9 mouse cellular contexts compared by ENCODE assay signal in the genomic region with DNA sequence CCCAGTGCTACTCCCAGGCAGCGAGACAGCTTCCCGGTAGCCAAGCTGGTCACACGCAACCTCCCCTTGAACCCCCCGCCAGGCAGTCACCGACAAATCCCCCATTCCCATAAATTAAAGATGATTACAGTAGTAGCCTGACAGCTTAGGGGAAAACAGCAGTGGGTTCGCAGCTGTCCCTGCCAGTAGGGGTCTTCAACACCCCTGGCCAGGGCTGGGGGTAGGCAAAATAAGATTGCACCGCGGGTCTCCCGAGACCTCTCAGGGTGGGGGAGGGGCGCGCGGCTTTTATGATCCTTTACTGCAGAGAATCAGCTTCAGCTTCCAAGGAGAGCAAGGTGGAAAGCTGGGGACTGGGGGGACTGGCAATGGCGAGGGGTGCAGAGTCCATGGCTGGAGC. TPM values are rescaled to one million over a fixed set of nuclear protein-coding genes. Genes with fewer than 3 reads are reported as not detected.
DNase-seq lines count a peak whose midpoint lies in the region; ATAC-seq and TF ChIP-seq lines count a peak whose summit lies in the region.
"Had no signal": no experiment of that assay in that cellular context is flagged by ENCODE, and none has a peak within 500 bp of the region (broad histone marks: within the 10 kb centered on the region; RNA-seq: fewer than 3 reads in every experiment).

No protein-coding gene starts in this region.

- TF ChIP-seq POLR2A in kidney, adult 2 months (IDR thresholded peaks at IDR 0.05; ENCODE audit: low read depth, low read length), result no peak

- H3K9me3 ChIP-seq in kidney, embryonic 14.5 days (ENCODE audit: control insufficient read depth, low read length), result no peaks in the 10 kb centered on the region
- no peaks in the 10 kb centered on the region for H3K9me3 ChIP-seq in embryonic facial prominence, embryonic 12.5 days
- no peaks in the 10 kb centered on the region for H3K9me3 ChIP-seq in hindbrain, embryonic 14.5 days (ENCODE audit: control insufficient read depth, low read length)
- no peaks in the 10 kb centered on the region for H3K9me3 ChIP-seq in midbrain, postnatal 0 days (ENCODE audit: low read length)

- ATAC-seq in kidney, embryonic 14.5 days (ENCODE audit: low FRiP score, low TSS enrichment), result no peak
- ATAC-seq in embryonic facial prominence, embryonic 12.5 days (ENCODE audit: insufficient number of reproducible peaks, insufficient read depth, low FRiP score, low TSS enrichment), result no peak
- no peak for ATAC-seq in hindbrain, embryonic 14.5 days (ENCODE audit: low FRiP score)
- no peak for ATAC-seq in midbrain, postnatal 0 days (ENCODE audit: low FRiP score)

- TF ChIP-seq CTCF in kidney, adult 2 months (conservative IDR thresholded peaks at IDR 0.05; ENCODE audit: insufficient read depth, insufficient read length, low read depth, low read length), result no peak
- no peak for TF ChIP-seq CTCF in midbrain, postnatal 0 days (IDR thresholded peaks at IDR 0.05)

- DNase-seq in kidney, adult 2 months, result no peak
- DNase-seq in hindbrain, embryonic 14.5 days (ENCODE audit: low spot score), result peak; percentile 41
- no peak for DNase-seq in midbrain, postnatal 0 days (ENCODE audit: low spot score)
- DNase-seq in spleen, postnatal 36 days (ENCODE audit: low spot score in 2 of 2), result no peak
- no peak for DNase-seq in thymus, postnatal 25 days
- no peak for DNase-seq in thymus, postnatal 14 days

- H3K27ac ChIP-seq in kidney, embryonic 14.5 days (ENCODE audit: low read depth, low read length), result no peak overlapping the region
- no peak overlapping the region for H3K27ac ChIP-seq in kidney, adult 2 months (ENCODE audit: insufficient read depth, low read depth, low read length)
- H3K27ac ChIP-seq in embryonic facial prominence, embryonic 12.5 days, result 0 out of 2 replicates have a peak overlapping the region, but pooled peaks have one; percentile 13
- no peak overlapping the region for H3K27ac ChIP-seq in hindbrain, embryonic 14.5 days
- H3K27ac ChIP-seq in midbrain, postnatal 0 days (ENCODE audit: low read depth, low read length), result no peak overlapping the region
- H3K27ac ChIP-seq: liver, embryonic 14.5 days had no signal

- peaks cover 58% of the 10 kb centered on the region for H3K4me1 ChIP-seq in kidney, embryonic 14.5 days (ENCODE audit: control insufficient read depth, insufficient read depth, low read length)
- H3K4me1 ChIP-seq in kidney, adult 2 months (ENCODE audit: control insufficient read depth, insufficient read depth, low read length), result no peaks in the 10 kb centered on the region
- H3K4me1 ChIP-seq in embryonic facial prominence, embryonic 12.5 days, result peaks cover 52% of the 10 kb centered on the region
- peaks cover 19% of the 10 kb centered on the region for H3K4me1 ChIP-seq in hindbrain, embryonic 14.5 days (replicated peaks; ENCODE audit: control insufficient read depth, insufficient read depth, low read length)
- H3K4me1 ChIP-seq in midbrain, postnatal 0 days (ENCODE audit: insufficient read depth, low read length), result peaks cover 7% of the 10 kb centered on the region; the same call in 1 of the 2 replicates

- peak overlapping the region; percentile 38 for H3K4me2 ChIP-seq in kidney, embryonic 14.5 days (replicated peaks; ENCODE audit: low read depth, low read length)
- peak overlapping the region; percentile 49 for H3K4me2 ChIP-seq in embryonic facial prominence, embryonic 12.5 days (replicated peaks)
- H3K4me2 ChIP-seq in hindbrain, embryonic 14.5 days (replicated peaks), result peak overlapping the region; percentile 48
- peak overlapping the region; percentile 46 for H3K4me2 ChIP-seq in midbrain, postnatal 0 days (ENCODE audit: low read depth, low read length, poor library complexity, severe bottlenecking)

- H3K27me3 ChIP-seq in kidney, embryonic 14.5 days (ENCODE audit: control insufficient read depth, insufficient read depth, low read length), result peaks cover 8% of the 10 kb centered on the region
- no peaks in the 10 kb centered on the region; the same call in 1 of the 2 replicates for H3K27me3 ChIP-seq in kidney, adult 2 months (replicated peaks; ENCODE audit: control insufficient read depth, insufficient read depth, low read length)
- H3K27me3 ChIP-seq in embryonic facial prominence, embryonic 12.5 days, result 0 out of 2 replicates have a peak, but pooled peaks cover 22% of the 10 kb centered on the region
- 0 out of 2 replicates have a peak, but pooled peaks cover 9% of the 10 kb centered on the region for H3K27me3 ChIP-seq in hindbrain, embryonic 14.5 days (ENCODE audit: control insufficient read depth, insufficient read depth, low read length)
- H3K27me3 ChIP-seq in midbrain, postnatal 0 days (ENCODE audit: insufficient read depth, low read length), result peaks cover 4% of the 10 kb centered on the region; the same call in 1 of the 2 replicates

- H3K9ac ChIP-seq in kidney, embryonic 14.5 days (ENCODE audit: low read depth, low read length), result peak overlapping the region; percentile 32; the same call in 1 of the 2 replicates
- H3K9ac ChIP-seq in embryonic facial prominence, embryonic 12.5 days, result peak overlapping the region; percentile 16; the same call in 1 of the 2 replicates
- peak overlapping the region; percentile 45; the same call in 1 of the 2 replicates for H3K9ac ChIP-seq in hindbrain, embryonic 14.5 days
- H3K9ac ChIP-seq in midbrain, postnatal 0 days (replicated peaks; ENCODE audit: low read length, poor library complexity, severe bottlenecking), result peak overlapping the region; percentile 50; the same call in 1 of the 2 replicates
- H3K9ac ChIP-seq: liver, embryonic 14.5 days had no signal

- peak overlapping the region; percentile 23 for H3K4me3 ChIP-seq in kidney, embryonic 14.5 days (ENCODE audit: low read length)
- H3K4me3 ChIP-seq in kidney, adult 2 months (ENCODE audit: insufficient read depth, low read depth, low read length), result no peak overlapping the region
- H3K4me3 ChIP-seq in embryonic facial prominence, embryonic 12.5 days, result peak overlapping the region; percentile 18; the same call in 1 of the 2 replicates
- H3K4me3 ChIP-seq in hindbrain, embryonic 14.5 days (replicated peaks; ENCODE audit: low read length), result peak overlapping the region; percentile 10; the same call in 1 of the 2 replicates
- H3K4me3 ChIP-seq in midbrain, postnatal 0 days (ENCODE audit: low read depth, low read length), result 0 out of 2 replicates have a peak overlapping the region, but pooled peaks have one; percentile 8

- no peaks in the 10 kb centered on the region for H3K36me3 ChIP-seq in kidney, embryonic 14.5 days (ENCODE audit: control insufficient read depth, insufficient read depth, low read length)
- H3K36me3 ChIP-seq in kidney, adult 2 months (ENCODE audit: control insufficient read depth, insufficient read depth, low read length), result no peaks in the 10 kb centered on the region
- H3K36me3 ChIP-seq in embryonic facial prominence, embryonic 12.5 days, result no peaks in the 10 kb centered on the region
- H3K36me3 ChIP-seq in hindbrain, embryonic 14.5 days (replicated peaks; ENCODE audit: control insufficient read depth, insufficient read depth), result no peaks in the 10 kb centered on the region
- no peaks in the 10 kb centered on the region for H3K36me3 ChIP-seq in midbrain, postnatal 0 days (ENCODE audit: insufficient read depth, low read length)

- 2% methylated on average over 13 of the region's 13 CpGs for WGBS in kidney, embryonic 14.5 days
- WGBS in kidney, adult 2 months, result 11% methylated on average over 13 of the region's 13 CpGs
- WGBS in embryonic facial prominence, embryonic 12.5 days, result 3% methylated on average over 13 of the region's 13 CpGs
- 4% methylated on average over 13 of the region's 13 CpGs for WGBS in hindbrain, embryonic 14.5 days
- under 1% methylated on average over 13 of the region's 13 CpGs for WGBS in midbrain, postnatal 0 days

RNA-seq across cellular contexts. Expression of a gene that starts 4.4 kb away (rescaled TPM):
- 12.7 and 15.6 TPM in 2 replicates for polyA plus RNA-seq in kidney, embryonic 14.5 days (2014; fragmentation: Nextera tagmentation; extraction: Ambion mirVana)
- polyA plus RNA-seq in kidney, adult 2 months (2012; rRNA removed), result 3.5 and 4.8 TPM in 2 replicates
- polyA plus RNA-seq in embryonic facial prominence, embryonic 12.5 days (2016; fragmentation: Nextera tagmentation; extraction: Ambion mirVana), result 10.0 and 10.9 TPM in 2 replicates
- polyA plus RNA-seq in hindbrain, embryonic 14.5 days (2014; fragmentation: Nextera tagmentation; extraction: Ambion mirVana), result 0.63 and 0.90 TPM in 2 replicates
- total RNA-seq in midbrain, postnatal 0 days (2014; rRNA removed), result 0.66 and 1.0 TPM in 2 replicates
- 0.83 and 1.2 TPM in 2 replicates for polyA plus RNA-seq in midbrain, postnatal 0 days (2015; fragmentation: Nextera tagmentation; extraction: Ambion mirVana)
